Comparison of ENCODE assay signal across 8 mouse cellular contexts in the genomic region with DNA sequence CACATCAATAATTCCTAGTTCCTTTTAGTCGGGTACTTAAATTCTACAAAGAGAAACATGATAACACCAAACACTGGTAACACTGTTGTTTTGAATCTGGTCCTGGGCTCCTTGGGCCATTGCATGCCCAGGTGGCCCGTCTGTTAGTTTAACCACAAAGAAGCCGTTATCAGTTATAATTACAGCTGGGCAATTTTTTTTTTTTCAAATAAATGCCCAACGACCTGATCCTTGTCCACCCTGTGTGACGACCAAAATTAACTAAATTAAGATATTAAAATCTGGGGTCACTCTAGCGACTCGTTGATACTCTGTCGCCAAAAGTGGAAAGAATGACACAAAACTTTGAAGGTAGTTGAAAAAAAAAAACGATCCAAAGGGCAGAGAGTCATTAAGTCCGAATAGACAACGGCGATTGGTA. TPM values are rescaled to one million over a fixed set of nuclear protein-coding genes. Genes with fewer than 3 reads are reported as not detected.
A peak's percentile ranks its signal among the peaks of the same experiment; 100 is the strongest.
DNase-seq lines count a peak whose midpoint lies in the region; ATAC-seq and TF ChIP-seq lines count a peak whose summit lies in the region.

No protein-coding gene starts in this region.

- ATAC-seq in lung, embryonic 14.5 days (ENCODE audit: insufficient read depth) = no peak
- ATAC-seq in limb, embryonic 12.5 days (ENCODE audit: insufficient number of reproducible peaks, insufficient read depth, low FRiP score, low TSS enrichment, low read depth) = no peak
- ATAC-seq in neural tube, embryonic 15.5 days (ENCODE audit: low FRiP score) = no peak

- WGBS in lung, embryonic 14.5 days = 10% methylated on average over 12 of the region's 12 CpGs
- WGBS in forebrain, embryonic 10.5 days = 14% methylated on average over 12 of the region's 12 CpGs
- 2% methylated on average over 12 of the region's 12 CpGs for WGBS in limb, embryonic 12.5 days
- 7% methylated on average over 12 of the region's 12 CpGs for WGBS in neural tube, embryonic 15.5 days
- WGBS in thymus, adult 2 months = 4% methylated on average over 12 of the region's 12 CpGs

- DNase-seq in lung, embryonic 14.5 days = peak; percentile 15
- no peak for DNase-seq in lung, postnatal 36 days
- no peak for DNase-seq in forebrain, embryonic 10.5 days (ENCODE audit: extremely low spot score, low spot score)
- DNase-seq in thymus, adult 2 months = no peak
- no peak for DNase-seq in frontal cortex, adult 2 months (ENCODE audit: extremely low spot score in 1 of 2, low spot score in 1 of 2)
- no peak for DNase-seq in c-Kit-positive CD71-positive TER-119-positive erythroid progenitor cells, embryonic 14.5 days (ENCODE audit: low spot score)

- H3K4me2 ChIP-seq in lung, embryonic 14.5 days = peak overlapping the region; percentile 98
- H3K4me2 ChIP-seq in limb, embryonic 12.5 days = peak overlapping the region; percentile 88
- peak overlapping the region; percentile 92 for H3K4me2 ChIP-seq in neural tube, embryonic 15.5 days

- H3K4me3 ChIP-seq in lung, embryonic 14.5 days (ENCODE audit: low read depth, low read length) = peak overlapping the region; percentile 58
- H3K4me3 ChIP-seq in forebrain, embryonic 10.5 days = peak overlapping the region; percentile 68
- peak overlapping the region; percentile 55 for H3K4me3 ChIP-seq in limb, embryonic 12.5 days (replicated peaks)
- H3K4me3 ChIP-seq in neural tube, embryonic 15.5 days (replicated peaks) = 0 out of 2 replicates have a peak overlapping the region, but pooled peaks have one; percentile 61
- H3K4me3 ChIP-seq in thymus, adult 2 months (ENCODE audit: control insufficient read depth, insufficient read depth, low read length) = no peak overlapping the region

- TF ChIP-seq POLR2A in thymus, adult 2 months (IDR thresholded peaks at IDR 0.05; ENCODE audit: control insufficient read depth, extremely low read depth, insufficient read depth, low read length, poor library complexity) = no peak

- H3K27me3 ChIP-seq in lung, embryonic 14.5 days (ENCODE audit: insufficient read depth, low read length) = no peaks in the 10 kb centered on the region
- H3K27me3 ChIP-seq in forebrain, embryonic 10.5 days (ENCODE audit: poor library complexity, severe bottlenecking) = no peaks in the 10 kb centered on the region
- H3K27me3 ChIP-seq in limb, embryonic 12.5 days = no peaks in the 10 kb centered on the region
- no peaks in the 10 kb centered on the region for H3K27me3 ChIP-seq in neural tube, embryonic 15.5 days (replicated peaks)
- H3K27me3 ChIP-seq in thymus, adult 2 months (ENCODE audit: control insufficient read depth, insufficient read depth, low read length) = no peaks in the 10 kb centered on the region

- 0 out of 2 replicates have a peak, but pooled peaks cover 3% of the 10 kb centered on the region for H3K4me1 ChIP-seq in lung, embryonic 14.5 days (ENCODE audit: insufficient read depth)
- peaks cover 24% of the 10 kb centered on the region for H3K4me1 ChIP-seq in forebrain, embryonic 10.5 days
- H3K4me1 ChIP-seq in limb, embryonic 12.5 days (replicated peaks) = peaks cover 29% of the 10 kb centered on the region
- H3K4me1 ChIP-seq in neural tube, embryonic 15.5 days = peaks cover 12% of the 10 kb centered on the region; the same call in 1 of the 2 replicates
- peaks cover 4% of the 10 kb centered on the region for H3K4me1 ChIP-seq in thymus, adult 2 months (replicated peaks; ENCODE audit: control insufficient read depth, insufficient read depth, low read length)

- no peak overlapping the region for H3K27ac ChIP-seq in lung, embryonic 14.5 days (ENCODE audit: low read depth)
- H3K27ac ChIP-seq in forebrain, embryonic 10.5 days = no peak overlapping the region
- H3K27ac ChIP-seq in limb, embryonic 12.5 days = no peak overlapping the region
- H3K27ac ChIP-seq in neural tube, embryonic 15.5 days (replicated peaks) = no peak overlapping the region
- no peak overlapping the region for H3K27ac ChIP-seq in thymus, adult 2 months (ENCODE audit: control insufficient read depth, insufficient read depth, low read length)

- no peaks in the 10 kb centered on the region for H3K9me3 ChIP-seq in lung, embryonic 14.5 days (ENCODE audit: low read depth, low read length)
- H3K9me3 ChIP-seq in forebrain, embryonic 10.5 days = peaks cover 1% of the 10 kb centered on the region; the same call in 1 of the 2 replicates
- no peaks in the 10 kb centered on the region for H3K9me3 ChIP-seq in limb, embryonic 12.5 days
- no peaks in the 10 kb centered on the region for H3K9me3 ChIP-seq in neural tube, embryonic 15.5 days (replicated peaks)

- H3K9ac ChIP-seq in lung, embryonic 14.5 days = peak overlapping the region; percentile 83; the same call in 1 of the 2 replicates
- peak overlapping the region; percentile 69; the same call in 1 of the 2 replicates for H3K9ac ChIP-seq in limb, embryonic 12.5 days (replicated peaks)
- H3K9ac ChIP-seq in neural tube, embryonic 15.5 days (replicated peaks) = no peak overlapping the region

- no peak for TF ChIP-seq CTCF in lung, embryonic 14.5 days (IDR thresholded peaks at IDR 0.05; ENCODE audit: low read depth)
- TF ChIP-seq CTCF in thymus, adult 2 months (IDR thresholded peaks at IDR 0.05; ENCODE audit: borderline replicate concordance, control insufficient read depth, extremely low read depth, insufficient read depth, low read length, poor library complexity) = no peak

- no peaks in the 10 kb centered on the region for H3K36me3 ChIP-seq in lung, embryonic 14.5 days (ENCODE audit: insufficient read depth)
- H3K36me3 ChIP-seq in forebrain, embryonic 10.5 days (replicated peaks) = peaks cover 9% of the 10 kb centered on the region
- H3K36me3 ChIP-seq in limb, embryonic 12.5 days = no peaks in the 10 kb centered on the region
- H3K36me3 ChIP-seq in neural tube, embryonic 15.5 days = peaks cover 5% of the 10 kb centered on the region
- no peaks in the 10 kb centered on the region for H3K36me3 ChIP-seq in thymus, adult 2 months (ENCODE audit: control insufficient read depth, insufficient read depth, low read length)

RNA-seq across cellular contexts. Expression of gene Mnd1, which starts 0.9 kb away (rescaled TPM):
- polyA plus RNA-seq in lung, embryonic 14.5 days (2014; fragmentation: Nextera tagmentation; extraction: Ambion mirVana) = 15.4 and 16.9 TPM in 2 replicates
- 14.7 and 15.3 TPM in 2 replicates for polyA plus RNA-seq in forebrain, embryonic 10.5 days (2016; fragmentation: Nextera tagmentation; extraction: Ambion mirVana)
- 14.0 TPM in 2 replicates for polyA plus RNA-seq in limb, embryonic 12.5 days (2016; fragmentation: Nextera tagmentation; extraction: Ambion mirVana)
- 1.4 and 4.5 TPM in 2 replicates for polyA plus RNA-seq in neural tube, embryonic 15.5 days (2015; fragmentation: Nextera tagmentation; extraction: Ambion mirVana)
- 0.36 and 0.51 TPM in 2 replicates for polyA plus RNA-seq in thymus, adult 2 months (2012; rRNA removed)
- polyA plus RNA-seq in frontal cortex, adult 2 months (2012; rRNA removed) = 4.6 and 4.8 TPM in 2 replicates

RNA-seq across cellular contexts. Expression of gene Gm6525, which starts 19.2 kb away (rescaled TPM):
- 1.2 and 1.6 TPM in 2 replicates for polyA plus RNA-seq in lung, embryonic 14.5 days (2014; fragmentation: Nextera tagmentation; extraction: Ambion mirVana)
- 0.87 and 1.5 TPM in 2 replicates for polyA plus RNA-seq in forebrain, embryonic 10.5 days (2016; fragmentation: Nextera tagmentation; extraction: Ambion mirVana)
- 0.35 and 0.88 TPM in 2 replicates for polyA plus RNA-seq in limb, embryonic 12.5 days (2016; fragmentation: Nextera tagmentation; extraction: Ambion mirVana)
- polyA plus RNA-seq in neural tube, embryonic 15.5 days (2015; fragmentation: Nextera tagmentation; extraction: Ambion mirVana) = 1.9 and 2.4 TPM in 2 replicates
- polyA plus RNA-seq in thymus, adult 2 months (2012; rRNA removed) = not detected in 2 replicates
- 0.08 TPM in 1 of 2 replicates, not detected in the other for polyA plus RNA-seq in frontal cortex, adult 2 months (2012; rRNA removed)
